Mouse (Mus musculus) limb, embryonic 11.5 days (tissue): Measurements from ENCODE around the gene Tmem209. TPM values are rescaled to one million over a fixed set of nuclear protein-coding genes. Genes with fewer than 3 reads are reported as not detected.

ENCODE experiments used
- ATAC-seq: fragments of 200-750 bp; cut with Nextera tagmentation; 2 replicates; pipeline ENCODE4 v1.8.0; 2017; ENCODE audit warnings: low read depth; ENCODE audit not compliant: insufficient number of reproducible peaks, low FRiP score, low TSS enrichment
- DNase-seq: peaks from one replicate; pipeline ENCODE4 v3.0.0-alpha.2; 2015; ENCODE audit warnings: low spot score
- H3K27ac ChIP-seq: fragments of 300-500 bp; sonication (generic); replicated peaks from 2 replicates; pipeline ENCODE4 v1.5.1; 2014; ENCODE audit warnings: low read depth, mild to moderate bottlenecking, low read length
- H3K27me3 ChIP-seq: fragments of 300-500 bp; sonication (generic); 2 replicates; pipeline ENCODE4 v1.6.1; 2014; ENCODE audit warnings: mild to moderate bottlenecking, low read length, mixed read lengths; ENCODE audit not compliant: control insufficient read depth, insufficient read depth
- H3K36me3 ChIP-seq: fragments of 300-500 bp; sonication (generic); 2 replicates; pipeline ENCODE4 v1.6.1; 2014; ENCODE audit warnings: mild to moderate bottlenecking, low read length, moderate library complexity, mixed read lengths; ENCODE audit not compliant: control insufficient read depth, insufficient read depth
- H3K4me1 ChIP-seq: fragments of 300-500 bp; sonication (generic); 2 replicates; pipeline ENCODE4 v1.6.1; 2014; ENCODE audit warnings: low read length, mixed read lengths; ENCODE audit not compliant: control insufficient read depth, insufficient read depth
- H3K4me2 ChIP-seq: fragments of 300-500 bp; sonication (generic); 2 replicates; pipeline ENCODE4 v1.6.1; 2014; ENCODE audit warnings: low read depth, mild to moderate bottlenecking, moderate library complexity; ENCODE audit not compliant: severe bottlenecking
- H3K4me3 ChIP-seq: fragments of 300-500 bp; sonication (generic); 2 replicates; pipeline ENCODE4 v1.5.1; 2014; ENCODE audit warnings: low read depth, low read length
- H3K9ac ChIP-seq: fragments of 300-500 bp; sonication (generic); 2 replicates; pipeline ENCODE4 v1.6.1; 2014; ENCODE audit warnings: mild to moderate bottlenecking, low read length
- H3K9me3 ChIP-seq: fragments of 300-500 bp; sonication (generic); 2 replicates; pipeline ENCODE4 v1.6.1; 2016; ENCODE audit warnings: low read length; ENCODE audit not compliant: control insufficient read depth
- WGBS: fragments of 180-500 bp; shearing (Covaris S2); extraction: QIAGEN DNeasy Blood & Tissue Kit; methylation state at CpG from one replicate; pipeline ENCODE4 v1.1.7; 2014; 5-methylcytosine and 5-hydroxymethylcytosine counted together
- polyA plus RNA-seq: library from polyadenylated mRNA; unstranded; fragments of >200 nt; fragmentation: Nextera tagmentation; extraction: Ambion mirVana; gene quantifications from 2 replicates; pipeline ENCODE4 v1.2.1, GENCODE M21; 2014

Gene Tmem209
- polyA plus RNA-seq, 1 experiment from 2014 or later, result 44.5 TPM

DNA sequence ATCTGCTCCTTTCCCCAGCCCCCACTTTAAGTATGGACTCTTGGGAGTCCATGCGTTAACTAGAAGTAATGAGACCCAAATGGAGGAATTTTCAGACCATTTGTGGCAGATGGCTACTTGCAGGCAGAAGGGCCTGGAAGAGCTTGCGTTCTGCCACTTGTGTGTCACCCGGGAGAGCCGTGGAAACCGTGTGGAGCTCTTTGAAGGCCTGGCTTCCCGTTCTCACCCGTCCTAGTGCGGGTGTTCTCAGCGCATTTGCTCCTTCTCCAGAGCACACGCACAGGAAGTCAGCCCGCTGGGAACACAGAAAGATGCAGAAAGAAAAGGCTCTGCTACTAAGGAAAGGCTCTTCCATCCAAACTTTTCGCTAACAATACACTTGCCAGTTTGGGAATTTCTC, 33.5 kb upstream of the Tmem209 start:
- H3K9ac ChIP-seq, result peak overlapping the region; percentile 31; the same call in 1 of the 2 replicates
- no peak overlapping the region for H3K4me3 ChIP-seq
- peaks cover 64% of the 10 kb centered on the region for H3K4me1 ChIP-seq
- no peaks in the 10 kb centered on the region for H3K36me3 ChIP-seq
- peak; percentile 64 for DNase-seq
- 0 out of 2 replicates have a peak overlapping the region, but pooled peaks have one; percentile 44 for H3K4me2 ChIP-seq
- peak overlapping the region; percentile 96 for H3K27ac ChIP-seq
- ATAC-seq, result no peak
- no peaks in the 10 kb centered on the region for H3K9me3 ChIP-seq
- H3K27me3 ChIP-seq, result no peaks in the 10 kb centered on the region
- WGBS, result 10% methylated on average over 12 of the region's 12 CpGs

GRCm38 (mm10) chr6:30542277-30542676, 32.7 kb upstream of the Tmem209 start:
- Histone ChIP-seq H3K9ac (no peak overlapping the region; the same call in 1 of the 2 replicates), H3K36me3 (no peaks in the 10 kb centered on the region), H3K27me3 (no peaks in the 10 kb centered on the region), H3K4me1 (peaks cover 63% of the 10 kb centered on the region), H3K4me2 (no peak overlapping the region), H3K9me3 (no peaks in the 10 kb centered on the region), H3K4me3 (no peak overlapping the region), H3K27ac (peak overlapping the region; percentile 96)
- no peak for ATAC-seq
- DNase-seq, result no peak
- WGBS, result 26% methylated on average over 6 of the region's 6 CpGs

DNA sequence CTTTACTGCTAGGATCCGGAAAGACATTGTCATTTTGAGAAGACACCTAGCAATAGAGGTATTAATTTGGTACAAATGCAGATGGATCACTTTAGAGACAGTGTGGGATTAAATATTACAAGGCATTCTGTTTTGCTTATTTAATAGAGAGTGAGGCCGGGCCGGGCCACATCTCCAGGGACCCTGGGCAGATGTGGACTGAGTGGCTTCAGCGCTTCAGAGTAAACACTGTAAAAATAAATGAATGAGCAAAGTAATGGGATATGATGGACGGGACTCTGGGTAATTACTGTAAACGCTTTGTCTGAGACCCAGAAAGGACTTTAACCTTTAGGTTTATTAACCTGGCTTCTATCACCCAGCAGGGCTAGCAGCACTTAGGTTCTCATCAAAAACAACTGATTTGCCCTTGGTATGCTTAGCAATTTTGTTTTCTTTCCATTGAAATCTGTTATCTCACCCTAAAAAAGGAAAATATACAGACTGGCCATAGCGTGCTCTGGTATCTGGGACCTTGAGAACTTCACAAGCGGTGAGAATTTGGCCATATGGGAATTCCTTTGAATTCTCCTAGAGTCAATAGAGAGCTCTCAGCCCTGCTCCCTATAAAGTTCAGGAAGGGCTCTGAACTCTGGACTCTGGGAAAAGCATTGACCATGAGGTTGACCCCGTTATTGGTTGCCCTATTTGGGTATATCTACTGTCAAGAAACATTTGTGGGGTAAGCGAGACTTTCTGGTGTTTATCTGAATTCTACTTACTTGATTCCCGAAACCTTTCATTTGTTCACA, 31.6 kb upstream of the Tmem209 start, which contains the start of gene Cpa2:
Cpa2 (plus strand) TSS at position 574 of the 791 bp plus-strand sequence.
- Histone ChIP-seq H3K27ac (peak within 1 kb of the TSS; percentile 96), H3K4me1 (peaks cover 54% of the 10 kb centered on the region)

GRCm38 (mm10) chr6:30538800-30539199, 29.2 kb upstream of the Tmem209 start:
- DNase-seq, result no peak
- no peak for ATAC-seq
- Histone ChIP-seq H3K9me3 (no peaks in the 10 kb centered on the region), H3K27ac (peak overlapping the region; percentile 88), H3K4me1 (peaks cover 34% of the 10 kb centered on the region), H3K4me3 (no peak overlapping the region), H3K4me2 (no peak overlapping the region), H3K36me3 (no peaks in the 10 kb centered on the region), H3K27me3 (no peaks in the 10 kb centered on the region), H3K9ac (peak overlapping the region; percentile 45; the same call in 1 of the 2 replicates)
- WGBS, result 43% methylated on average over 5 of the region's 5 CpGs

More for the DNA sequence above, 31.6 kb upstream of the Tmem209 start, which contains the start of gene Cpa2:
- H3K9me3 ChIP-seq, result no peaks in the 10 kb centered on the region
- H3K36me3 ChIP-seq, result no peaks in the 10 kb centered on the region
- WGBS, result 42% methylated on average over 11 of the region's 11 CpGs
- no peak within 1 kb of the TSS for H3K4me2 ChIP-seq
- H3K4me3 ChIP-seq, result no peak within 1 kb of the TSS
- H3K9ac ChIP-seq, result no peak within 1 kb of the TSS; the same call in 1 of the 2 replicates
- DNase-seq (no peak), ATAC-seq (no peak)
- no peaks in the 10 kb centered on the region for H3K27me3 ChIP-seq

GRCm38 (mm10) chr6:30538240-30538639, 28.7 kb upstream of the Tmem209 start:
- DNase-seq (peak; percentile 55), ATAC-seq (no peak)
- H3K9me3 ChIP-seq, result no peaks in the 10 kb centered on the region
- H3K4me1 ChIP-seq, result peaks cover 29% of the 10 kb centered on the region
- 12% methylated on average over 10 of the region's 10 CpGs for WGBS
- H3K27me3 ChIP-seq, result no peaks in the 10 kb centered on the region
- H3K36me3 ChIP-seq, result no peaks in the 10 kb centered on the region
- no peak overlapping the region for H3K4me2 ChIP-seq
- peak overlapping the region; percentile 88 for H3K27ac ChIP-seq
- no peak overlapping the region for H3K4me3 ChIP-seq
- H3K9ac ChIP-seq, result no peak overlapping the region

DNA sequence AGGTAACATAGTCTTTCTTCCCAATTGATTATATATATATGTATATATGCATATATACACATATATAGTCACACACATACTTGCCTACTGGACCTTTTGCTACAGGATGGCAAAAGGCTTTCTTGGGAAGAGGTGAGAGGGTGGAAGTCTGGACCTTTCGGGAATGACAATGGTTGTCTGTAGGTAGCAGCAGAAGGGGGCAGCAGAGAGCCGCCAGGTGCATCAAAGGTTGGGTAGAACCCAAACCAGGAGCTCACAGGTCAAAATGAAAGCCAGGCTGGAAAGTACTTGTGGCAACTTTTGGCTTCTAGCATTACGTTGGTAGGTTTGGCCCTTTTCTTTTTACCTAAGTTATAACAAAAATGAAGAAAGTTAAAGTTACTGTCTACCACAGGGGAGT, 25.8 kb upstream of the Tmem209 start:
- no peak overlapping the region for H3K9ac ChIP-seq
- ATAC-seq, result no peak
- H3K27me3 ChIP-seq, result no peaks in the 10 kb centered on the region
- H3K4me1 ChIP-seq, result peaks cover 7% of the 10 kb centered on the region; the same call in 1 of the 2 replicates
- no peaks in the 10 kb centered on the region for H3K36me3 ChIP-seq
- peak; percentile 71 for DNase-seq
- no peak overlapping the region for H3K27ac ChIP-seq
- H3K4me3 ChIP-seq, result no peak overlapping the region
- 32% methylated on average over 3 of the region's 3 CpGs for WGBS
- no peak overlapping the region for H3K4me2 ChIP-seq
- H3K9me3 ChIP-seq, result no peaks in the 10 kb centered on the region

DNA sequence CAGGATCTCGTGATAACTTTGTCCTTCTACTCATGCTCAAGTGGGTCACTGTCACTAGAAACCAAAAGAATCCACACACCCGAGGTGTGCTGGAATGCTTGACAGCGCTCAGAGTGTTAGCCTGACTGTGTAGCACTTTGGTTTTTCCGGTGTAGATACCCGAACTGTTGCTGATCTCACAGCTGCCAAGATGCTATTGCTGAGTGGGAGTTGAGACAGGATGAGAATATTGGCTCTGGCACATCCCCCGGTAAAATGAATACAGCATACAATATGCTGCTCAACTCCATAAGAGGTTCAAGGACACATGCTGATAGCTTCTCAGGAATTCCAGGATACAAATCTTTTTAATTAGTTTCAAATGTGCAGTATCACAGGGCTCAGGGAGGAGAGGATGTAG, 19.2 kb upstream of the Tmem209 start:
- peak; percentile 29 for DNase-seq
- no peak overlapping the region for H3K4me2 ChIP-seq
- no peaks in the 10 kb centered on the region for H3K36me3 ChIP-seq
- H3K4me1 ChIP-seq, result peaks cover 38% of the 10 kb centered on the region
- 26% methylated on average over 6 of the region's 6 CpGs for WGBS
- ATAC-seq, result no peak
- no peaks in the 10 kb centered on the region for H3K27me3 ChIP-seq
- H3K27ac ChIP-seq, result peak overlapping the region; percentile 83
- no peak overlapping the region for H3K4me3 ChIP-seq
- H3K9ac ChIP-seq, result no peak overlapping the region
- no peaks in the 10 kb centered on the region for H3K9me3 ChIP-seq

DNA sequence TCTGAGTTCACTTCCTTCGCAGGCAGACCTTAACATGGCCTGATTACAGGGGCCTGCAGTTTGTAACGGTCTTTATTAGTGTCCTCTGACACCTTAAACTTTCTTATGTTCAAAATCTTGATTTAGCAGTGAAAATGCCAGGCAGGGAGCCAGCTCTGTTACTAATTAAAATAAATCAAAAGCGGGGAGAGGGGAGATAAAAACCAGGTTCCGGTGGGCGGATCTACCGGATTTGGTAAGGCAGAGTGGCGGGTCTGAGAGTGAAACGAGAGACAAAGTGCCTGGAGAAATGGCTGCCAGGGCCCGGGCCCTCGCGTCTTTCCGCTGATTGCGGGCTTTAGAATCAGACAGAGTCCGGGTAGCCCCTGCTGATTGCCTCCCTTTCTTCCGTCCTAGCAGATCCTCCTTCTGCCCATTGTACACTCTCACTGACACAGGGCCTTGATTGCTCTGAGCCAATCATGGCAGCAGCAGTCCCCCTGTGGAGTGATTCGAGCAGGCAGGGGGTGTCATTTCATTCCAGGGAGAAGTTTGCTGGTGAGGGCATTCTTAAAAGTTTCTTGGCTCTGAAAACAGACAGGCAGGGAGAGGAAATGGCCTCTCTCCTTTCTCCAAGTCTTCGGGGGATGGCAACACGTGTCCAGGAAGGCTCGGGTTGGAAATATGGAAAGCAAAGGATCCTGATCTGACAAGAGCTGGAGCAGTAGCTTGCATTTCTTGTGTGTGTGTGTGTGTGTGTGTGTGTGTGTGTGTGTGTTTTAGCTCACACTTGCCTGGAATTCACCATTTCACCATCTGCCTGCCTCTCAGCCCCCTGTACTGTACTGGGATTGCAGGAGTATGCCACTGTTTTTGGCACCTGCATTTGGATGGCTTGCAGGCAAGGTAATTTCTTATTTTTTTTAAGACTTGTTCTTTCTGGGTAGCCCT, 17.3 kb upstream of the Tmem209 start:
- no peak overlapping the region for H3K4me3 ChIP-seq
- H3K9ac ChIP-seq, result peak overlapping the region; percentile 40
- no peaks in the 10 kb centered on the region for H3K9me3 ChIP-seq
- 4% methylated on average over 19 of the region's 19 CpGs for WGBS
- peaks cover 38% of the 10 kb centered on the region for H3K4me1 ChIP-seq
- no peaks in the 10 kb centered on the region for H3K36me3 ChIP-seq
- H3K4me2 ChIP-seq, result no peak overlapping the region; the same call in 1 of the 2 replicates
- DNase-seq (peak; percentile 85), ATAC-seq (peak; percentile 70)
- H3K27me3 ChIP-seq, result no peaks in the 10 kb centered on the region
- H3K27ac ChIP-seq, result peak overlapping the region; percentile 95
